Mouse (Mus musculus) thymus, postnatal 14 days (tissue): ENCODE data around the gene Pde4c.
A peak's percentile ranks its signal among the peaks of the same experiment; 100 is the strongest.

Experiments used
- DNase-seq: peaks from one replicate; pipeline ENCODE4 v3.0.0; 2021

Pde4c gene

GRCm38 (mm10) chr8:70725792-70726447, 2.4 kb downstream of the Pde4c start:
- DNase-seq, result no peak

- DNase-seq, result no peak
Observed at GRCm38 (mm10) chr8:70726721-70727120, 3.2 kb downstream of the Pde4c start.

DNA sequence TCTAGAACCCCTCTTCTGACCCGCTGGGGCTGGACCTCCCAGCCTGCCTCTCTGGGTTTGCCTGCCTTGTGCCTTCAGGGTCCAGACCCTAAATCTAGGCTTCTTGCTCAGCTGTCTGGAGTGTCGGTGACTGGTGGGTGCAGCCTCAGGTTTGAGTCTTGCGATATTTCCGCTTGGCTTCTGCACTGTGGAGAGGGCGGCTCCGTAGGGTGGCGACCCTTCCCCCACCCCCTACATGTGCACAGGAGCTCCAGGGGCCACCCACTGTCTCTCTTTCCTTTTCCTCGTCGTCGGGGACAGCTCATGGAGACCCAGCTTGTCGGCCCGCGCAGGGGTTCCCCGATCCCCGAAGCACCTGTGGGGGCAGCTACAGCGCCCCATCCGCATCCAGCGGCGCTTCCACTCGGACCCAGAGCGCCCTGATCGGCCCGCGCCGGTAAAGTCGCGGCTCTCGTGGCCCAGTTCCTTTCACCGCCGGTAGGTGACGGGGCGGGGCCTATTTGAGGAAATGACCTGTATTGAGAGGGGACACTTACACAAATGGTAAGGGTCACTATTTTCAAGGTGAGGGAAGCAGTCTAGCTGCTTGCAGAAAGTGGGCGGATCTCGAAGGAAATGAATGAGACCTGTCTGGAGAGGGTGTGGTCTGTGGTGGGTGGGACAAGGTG, 6.4 kb downstream of the Pde4c start:
- peak; percentile 52 for DNase-seq

GRCm38 (mm10) chr8:70730956-70731355, 7.4 kb downstream of the Pde4c start:
- no peak for DNase-seq

DNA sequence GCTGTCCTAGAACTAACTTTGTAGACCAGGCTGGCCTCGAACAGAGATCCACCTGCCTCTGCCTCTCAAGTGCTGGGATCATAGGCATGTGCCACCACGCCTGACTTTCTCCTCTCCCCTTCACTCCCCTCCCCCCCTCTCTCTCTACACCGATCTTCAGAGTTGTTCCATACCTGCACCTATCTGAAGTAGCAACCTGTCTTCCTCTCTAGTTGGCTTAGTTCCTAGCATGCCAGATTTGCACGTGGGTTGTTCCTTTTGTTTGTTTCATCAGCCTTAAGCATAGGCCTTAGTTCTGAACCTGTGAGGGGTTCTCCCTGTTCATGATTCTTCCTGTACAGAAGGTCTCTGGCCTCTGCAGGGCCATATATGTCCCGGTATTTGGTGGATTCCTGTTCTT, 14.2 kb downstream of the Pde4c start:
- DNase-seq, result no peak

DNA sequence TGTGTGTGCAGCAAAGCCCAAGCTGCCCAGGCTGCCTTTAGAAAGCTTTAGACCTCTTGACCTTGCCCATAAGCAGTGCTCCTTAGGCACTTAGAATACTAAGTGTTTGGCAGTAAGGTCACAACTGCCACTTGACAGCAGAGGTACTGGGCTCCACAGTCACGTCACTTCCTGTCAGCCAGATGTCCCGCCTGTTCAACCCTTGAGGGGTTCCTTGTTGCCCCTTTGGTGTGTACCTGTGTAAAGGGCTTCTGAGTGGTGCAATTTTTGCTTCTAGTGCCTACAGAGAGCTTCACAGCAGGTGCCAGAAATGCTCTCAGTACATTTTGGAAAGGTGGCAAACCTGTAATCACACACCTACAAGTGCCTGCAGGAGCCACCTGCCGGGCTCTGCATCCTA, 14.7 kb downstream of the Pde4c start:
- peak; percentile 40 for DNase-seq

- no peak for DNase-seq
Observed at GRCm38 (mm10) chr8:70741661-70742060, 18.1 kb downstream of the Pde4c start.

GRCm38 (mm10) chr8:70742176-70742575, 18.7 kb downstream of the Pde4c start:
- DNase-seq, result no peak

DNA sequence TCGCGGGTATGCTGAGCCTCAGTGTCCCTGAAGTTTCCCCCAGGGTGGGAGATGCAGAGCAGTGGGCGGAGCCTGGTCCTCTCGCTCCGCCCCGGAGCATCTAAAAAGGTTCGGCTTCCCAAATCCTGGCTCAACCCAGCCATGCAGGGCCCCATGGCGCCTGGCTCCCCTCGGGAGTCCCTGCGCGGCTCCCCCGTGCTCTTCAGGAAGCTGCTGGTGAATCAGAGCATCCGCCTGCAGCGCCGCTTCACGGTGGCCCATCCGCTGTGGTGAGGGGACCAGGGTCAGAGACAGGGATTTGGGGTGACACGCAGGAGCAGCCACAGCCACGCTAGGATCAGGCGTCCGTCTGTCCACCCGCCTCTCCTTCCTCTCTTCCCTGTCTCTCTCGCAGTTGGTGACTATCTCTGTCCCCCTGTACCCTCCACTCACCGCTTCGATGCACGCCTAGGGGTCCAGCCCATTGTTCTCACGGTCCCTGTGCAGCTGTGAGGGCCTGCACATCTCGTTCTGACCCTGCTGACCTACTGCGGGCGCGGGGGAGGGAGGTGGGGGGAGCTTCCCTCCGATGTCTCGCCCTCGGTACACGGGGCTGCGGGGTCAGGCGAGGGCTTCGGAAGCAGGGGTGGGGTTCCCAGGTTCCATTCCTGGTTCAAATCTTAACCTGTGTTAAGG, 19.6 kb downstream of the Pde4c start:
- no peak for DNase-seq

- no peak for DNase-seq
Observed at GRCm38 (mm10) chr8:70743656-70744590, 20.4 kb downstream of the Pde4c start.

DNA sequence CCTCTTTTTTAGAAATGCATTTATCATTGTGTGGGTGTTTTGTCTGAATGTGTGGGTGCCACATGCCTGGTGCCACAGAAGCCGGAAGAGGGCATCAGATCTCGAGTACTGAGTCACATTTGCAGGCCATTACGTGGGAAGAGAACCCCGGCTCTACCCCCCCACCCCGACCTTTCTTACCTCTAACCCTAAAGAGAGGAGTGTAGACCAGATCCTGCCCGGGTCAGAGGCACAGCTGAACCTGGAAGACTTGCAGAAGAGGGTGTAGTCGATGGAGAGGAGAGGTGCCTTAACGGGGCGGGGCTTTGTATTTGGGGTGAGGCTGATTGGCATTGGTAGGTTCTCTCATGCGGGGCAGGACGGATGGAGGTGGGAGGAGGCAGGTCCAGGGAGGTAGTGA, 21.3 kb downstream of the Pde4c start:
- no peak for DNase-seq

- no peak for DNase-seq
Observed at GRCm38 (mm10) chr8:70745691-70746220, 22.2 kb downstream of the Pde4c start.

DNA sequence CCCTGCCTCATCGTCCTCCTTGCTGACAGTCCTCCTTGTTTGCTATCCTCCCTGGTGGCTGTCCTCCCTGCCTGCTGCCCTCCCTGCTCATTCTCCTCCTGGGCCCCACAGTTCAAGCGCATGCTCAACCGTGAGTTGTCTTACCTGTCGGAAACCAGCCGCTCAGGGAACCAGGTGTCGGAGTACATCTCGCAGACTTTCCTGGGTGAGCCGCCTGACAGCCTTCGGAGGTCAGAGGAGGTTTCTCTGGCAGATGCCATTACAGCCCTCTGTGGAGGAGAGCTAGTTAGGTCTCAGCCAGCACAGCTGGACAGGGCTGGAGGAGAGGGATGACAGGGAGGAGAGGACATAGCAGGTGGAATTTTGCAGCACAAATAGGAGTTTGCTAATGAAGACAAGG, 23.2 kb downstream of the Pde4c start:
- no peak for DNase-seq

- no peak for DNase-seq
Observed at GRCm38 (mm10) chr8:70747211-70747890, 23.8 kb downstream of the Pde4c start.

DNA sequence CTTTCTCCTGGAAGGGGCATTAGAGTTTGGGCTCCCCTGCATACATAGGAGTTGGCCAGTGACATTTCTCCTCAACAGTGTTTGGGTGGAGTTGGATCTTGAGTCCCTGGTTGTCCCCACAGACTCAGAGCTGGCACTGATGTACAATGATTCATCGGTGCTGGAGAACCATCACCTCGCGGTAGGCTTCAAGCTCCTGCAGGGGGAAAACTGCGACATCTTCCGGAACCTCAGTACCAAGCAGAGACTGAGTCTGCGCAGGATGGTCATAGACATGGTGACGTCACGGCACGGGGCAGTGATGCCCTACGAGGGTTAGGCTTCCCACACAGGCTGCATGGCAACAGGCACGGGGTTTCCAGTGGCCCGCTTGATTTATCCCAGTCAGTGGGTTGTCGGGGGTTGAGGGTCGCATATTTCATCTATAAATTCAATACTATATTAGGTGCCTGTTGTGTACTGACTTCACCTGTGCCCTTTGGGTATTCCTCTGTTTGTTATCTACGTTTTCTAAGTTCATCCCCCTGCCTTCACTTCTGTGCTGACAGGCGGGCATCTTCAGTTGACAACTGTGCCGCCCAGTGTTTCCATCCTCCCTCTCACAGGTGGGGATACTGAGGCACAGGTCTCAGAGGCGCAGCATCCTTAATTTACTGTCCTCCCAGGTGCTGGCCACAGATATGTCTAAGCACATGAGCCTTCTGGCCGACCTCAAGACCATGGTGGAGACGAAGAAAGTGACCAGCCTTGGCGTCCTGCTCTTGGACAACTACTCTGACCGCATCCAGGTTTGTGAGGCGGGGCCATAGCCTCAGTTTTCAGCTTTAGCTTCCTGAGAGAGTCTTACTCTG, 25.0 kb downstream of the Pde4c start:
- DNase-seq, result peak; percentile 1

GRCm38 (mm10) chr8:70749097-70749674, 25.7 kb downstream of the Pde4c start:
- peak; percentile 3 for DNase-seq

- DNase-seq, result no peak
Observed at GRCm38 (mm10) chr8:70750128-70750680, 26.7 kb downstream of the Pde4c start.

GRCm38 (mm10) chr8:70752000-70752764, 28.7 kb downstream of the Pde4c start:
- peak; percentile 82 for DNase-seq

- DNase-seq, result peak; percentile 69
Observed at GRCm38 (mm10) chr8:70753151-70753550, 29.6 kb downstream of the Pde4c start.
